Mouse (Mus musculus) thymus, postnatal 36 days (tissue): ENCODE data around the gene Cxcl5.
"Not testable (repeated sequence)": the region's sequence is repeated elsewhere in the genome, so short reads cannot be mapped to it uniquely, and the experiment has no call there.

ENCODE experiments used
- DNase-seq, 2 experiments: peaks; one replicate each; pipeline ENCODE4 v3.0.0; 2022; ENCODE audit warnings: mixed read lengths in 2 of 2

Gene Cxcl5

GRCm38 (mm10) chr5:90785659-90786588, 26.8 kb downstream of the Cxcl5 start, which contains the start of gene Cxcl3:
Cxcl3 (plus strand) TSS chr5:90786103.
- no peak for DNase-seq

GRCm38 (mm10) chr5:90788114-90788513, 29.0 kb downstream of the Cxcl5 start:
- DNase-seq: no peak

- no peak for DNase-seq
Measured at GRCm38 (mm10) chr5:90789306-90790073, 30.3 kb downstream of the Cxcl5 start.

GRCm38 (mm10) chr5:90790074-90790502, 30.9 kb downstream of the Cxcl5 start:
- no peak for DNase-seq

GRCm38 (mm10) chr5:90794195-90794625, 35.0 kb downstream of the Cxcl5 start, which contains the start of gene Cxcl15:
Cxcl15 (plus strand) TSS chr5:90794534.
- no peak for DNase-seq

- DNase-seq: not testable (repeated sequence)
Measured at GRCm38 (mm10) chr5:90795392-90795791, 36.2 kb downstream of the Cxcl5 start.

- no peak for DNase-seq
Measured at GRCm38 (mm10) chr5:90804574-90804973, 45.4 kb downstream of the Cxcl5 start.

GRCm38 (mm10) chr5:90806050-90806449, 46.9 kb downstream of the Cxcl5 start:
- no peak for DNase-seq

- no peak for DNase-seq
Measured at GRCm38 (mm10) chr5:90807176-90807950, 48.2 kb downstream of the Cxcl5 start.
